Mouse (Mus musculus): ENCODE data around the gene Folr1. TPM values are rescaled to one million over a fixed set of nuclear protein-coding genes. Genes with fewer than 3 reads are reported as not detected.

Folr1 gene
- polyA plus RNA-seq (2012; rRNA removed), result 5.8 and 12.0 TPM in 2 replicates

DNA sequence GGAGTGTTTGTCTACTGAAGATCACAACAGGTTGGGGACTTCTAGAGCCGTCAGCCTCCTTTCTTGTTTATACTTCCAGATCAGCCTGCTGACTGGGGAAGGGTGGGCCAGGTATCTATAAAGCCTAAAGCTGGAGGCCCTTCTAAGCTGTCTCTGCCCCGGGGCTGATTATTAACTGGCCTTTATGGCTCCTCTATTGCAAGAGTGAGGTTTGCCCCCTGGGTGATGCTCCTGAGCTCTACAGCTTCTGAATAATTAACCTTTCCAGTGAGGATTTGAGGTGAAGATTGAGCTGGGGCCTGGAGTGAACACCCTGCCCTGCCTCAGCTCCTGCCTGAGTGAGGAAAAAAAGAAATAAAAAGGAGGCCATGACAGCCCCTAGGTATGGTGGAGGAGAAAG, at the start of gene Folr1:
Gene Folr1, minus strand, starts transcription at position 160 of the 400 bp plus-strand sequence.

GRCm38 (mm10) chr7:101906287-101906681, 35.7 kb upstream of the Folr1 start, which contains the start of gene Tomt:
TSS of gene Tomt (minus strand) at chr7:101906359.

DNA sequence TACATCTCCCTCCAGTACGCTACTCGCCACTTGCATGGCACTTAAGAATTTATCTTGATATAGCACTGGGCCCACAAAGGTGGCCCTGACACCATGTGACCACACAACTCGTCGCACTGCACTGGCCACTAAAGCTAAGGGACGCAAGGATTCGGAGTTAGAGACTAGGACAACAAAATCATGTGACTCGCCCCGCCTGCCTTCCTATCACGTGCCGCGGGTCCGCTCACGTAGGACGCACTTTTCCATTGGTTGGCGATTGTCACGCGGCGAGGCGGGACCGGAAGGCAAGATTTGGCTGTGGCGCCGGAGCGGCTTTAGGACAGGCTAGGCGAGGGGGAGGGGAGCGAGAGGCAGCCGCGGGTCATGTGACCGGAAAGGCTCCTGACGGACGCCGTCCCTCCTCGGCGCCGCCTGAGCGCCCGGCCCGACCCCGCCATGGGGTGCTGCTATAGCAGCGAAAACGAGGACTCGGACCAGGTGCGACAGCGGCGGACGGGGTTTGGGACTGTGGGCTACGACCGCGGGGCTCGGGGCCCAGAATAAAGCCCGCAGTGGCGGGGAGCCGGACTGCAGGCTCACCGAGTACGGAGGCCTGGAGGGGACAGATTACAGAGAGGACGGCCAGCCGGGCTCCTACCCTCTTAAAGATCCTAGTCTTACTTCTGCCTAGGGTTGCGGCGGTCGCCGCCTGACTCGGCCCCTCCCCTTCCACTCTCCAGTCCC, 35.1 kb upstream of the Folr1 start, which contains the start of gene Lamtor1:
Gene Lamtor1, plus strand, starts transcription at position 344 of the 726 bp plus-strand sequence.

GRCm38 (mm10) chr7:101863415-101863814, 7.2 kb downstream of the Folr1 start, which contains the start of gene Anapc15:
TSS of gene Anapc15 (plus strand) at chr7:101863715.

DNA sequence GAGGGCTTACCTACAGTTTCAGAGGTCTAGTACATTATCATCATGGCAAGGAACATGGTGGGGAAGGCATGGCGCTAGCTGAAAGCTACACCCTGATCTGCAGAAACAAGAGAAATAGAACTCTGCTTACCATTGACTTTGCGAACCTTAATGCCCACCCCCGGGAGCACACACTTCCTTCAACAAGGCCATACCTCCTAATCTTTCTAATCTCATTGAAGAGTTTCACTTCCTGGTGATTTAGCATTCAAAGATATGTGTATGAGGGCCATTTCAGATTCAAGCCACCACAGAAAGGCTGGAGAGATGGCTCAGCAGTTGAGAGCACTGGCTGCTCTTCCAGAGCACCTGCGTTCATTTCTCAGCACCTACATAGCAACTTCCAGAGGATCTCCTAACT, 13.5 kb downstream of the Folr1 start, which contains the start of gene Folr2:
Gene Folr2, minus strand, starts transcription at position 101 of the 400 bp plus-strand sequence.

DNA sequence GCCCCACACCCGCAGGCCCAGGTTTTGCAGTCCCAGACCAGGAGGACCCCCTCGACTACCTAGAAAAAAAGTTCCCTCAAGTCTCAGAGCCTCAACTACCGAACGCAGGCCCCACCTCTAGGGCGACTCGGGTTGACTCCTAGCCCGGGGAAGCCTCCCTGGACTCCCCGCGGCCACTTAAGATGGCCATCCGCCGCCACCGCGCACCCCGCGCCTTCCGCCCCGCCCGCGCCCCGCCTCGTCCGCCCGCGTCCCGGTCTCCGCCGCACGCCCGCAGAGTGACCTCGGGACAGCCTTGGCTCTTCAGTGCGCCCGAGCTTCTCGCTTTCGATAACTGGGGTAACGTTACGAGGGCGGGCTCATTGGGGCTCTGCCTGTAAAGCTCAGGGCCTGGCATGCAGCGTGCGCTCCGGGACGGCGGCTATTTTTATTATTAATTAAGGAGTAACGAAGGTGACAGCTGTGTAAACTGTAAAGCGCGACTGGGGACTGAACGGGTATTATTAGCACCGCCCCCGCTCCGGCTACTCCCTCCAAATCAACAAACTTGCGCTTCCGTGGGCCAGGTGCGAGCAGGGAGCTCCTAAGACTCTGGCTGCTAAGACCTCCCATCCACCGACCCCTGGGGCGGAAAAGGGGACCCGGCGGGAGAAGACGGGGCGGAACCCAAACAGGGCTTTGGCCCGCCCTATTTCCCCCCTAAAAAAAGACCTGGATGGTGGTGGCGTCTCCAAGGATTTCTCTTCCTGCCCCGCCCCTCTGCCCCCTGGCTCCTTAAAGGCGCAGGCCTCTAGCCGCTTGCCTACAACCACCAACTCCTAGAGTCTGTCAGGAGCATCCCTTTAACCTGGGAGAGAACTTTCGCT, 32.7 kb downstream of the Folr1 start, which contains the start of gene Inppl1:
Gene Inppl1, minus strand, starts transcription at position 624 of the 866 bp plus-strand sequence.

GRCm38 (mm10) chr7:101817861-101818401, 52.7 kb downstream of the Folr1 start, which contains the start of gene Phox2a:
TSS of gene Phox2a (plus strand) at chr7:101818313.

Other genes starting within 250 kb of the Folr1 start
- gene Clpb, start 207.2 kb downstream of the Folr1 start, polyA plus RNA-seq (2012; rRNA removed), result 24.7 and 26.9 TPM in 2 replicates
- 0.80 and 2.0 TPM in 2 replicates for gene Phox2a, start 52.5 kb downstream of the Folr1 start, polyA plus RNA-seq (2012; rRNA removed)
- 58.7 and 79.0 TPM in 2 replicates for gene Inppl1, start 32.6 kb downstream of the Folr1 start, polyA plus RNA-seq (2012; rRNA removed)
- gene Folr2, start 13.6 kb downstream of the Folr1 start, polyA plus RNA-seq (2012; rRNA removed), result 2.5 TPM in 2 replicates
- gene Anapc15, start 7.1 kb downstream of the Folr1 start, polyA plus RNA-seq (2012; rRNA removed), result 124 and 143 TPM in 2 replicates
- gene Lamtor1, start 35.1 kb upstream of the Folr1 start, polyA plus RNA-seq (2012; rRNA removed), result 122 and 155 TPM in 2 replicates
- 0.12 and 0.41 TPM in 2 replicates for gene Tomt, start 35.6 kb upstream of the Folr1 start, polyA plus RNA-seq (2012; rRNA removed)
- gene Lrrc51, start 63.1 kb upstream of the Folr1 start, polyA plus RNA-seq (2012; rRNA removed), result 5.2 and 8.2 TPM in 2 replicates
- 99.9 and 104 TPM in 2 replicates for gene Numa1, start 63.3 kb upstream of the Folr1 start, polyA plus RNA-seq (2012; rRNA removed)
- gene Il18bp, start 147.9 kb upstream of the Folr1 start, polyA plus RNA-seq (2012; rRNA removed), result 10.8 and 15.4 TPM in 2 replicates
- gene Rnf121, start 194.7 kb upstream of the Folr1 start, polyA plus RNA-seq (2012; rRNA removed), result 44.9 and 79.1 TPM in 2 replicates
- 51.6 and 62.7 TPM in 2 replicates for gene Xndc1, start 194.7 kb upstream of the Folr1 start, polyA plus RNA-seq (2012; rRNA removed)
- gene Xntrpc, start 194.9 kb upstream of the Folr1 start, polyA plus RNA-seq (2012; rRNA removed), result 7.5 and 11.2 TPM in 2 replicates
- 3.6 TPM in 1 of 2 replicates, not detected in the other for gene Trpc2, start 212.3 kb upstream of the Folr1 start, polyA plus RNA-seq (2012; rRNA removed)
- 0.67 and 3.5 TPM in 2 replicates for gene Art1, start 231.0 kb upstream of the Folr1 start, polyA plus RNA-seq (2012; rRNA removed)
- gene Art5, start 238.7 kb upstream of the Folr1 start, polyA plus RNA-seq (2012; rRNA removed), result 0.79 and 2.5 TPM in 2 replicates
- gene Chrna10, start 246.0 kb upstream of the Folr1 start, polyA plus RNA-seq (2012; rRNA removed), result 0.02 TPM in 1 of 2 replicates, not detected in the other